Mouse (Mus musculus): ENCODE data around the gene Rhox13. TPM values are rescaled to one million over a fixed set of nuclear protein-coding genes. Genes with fewer than 3 reads are reported as not detected.

Rhox13 gene
- total RNA-seq (2021): not detected
- long read RNA-seq, experiment 1: 0 reads
- long read RNA-seq, experiment 2: 0 reads

GRCm38 (mm10) chrX:38120982-38121381 lies at the start of gene Rhox13:
Rhox13 (plus strand) TSS chrX:38121219.
- no peak for DNase-seq (ENCODE audit: low spot score in 2 of 2)

- DNase-seq (ENCODE audit: low spot score in 2 of 2): peak; percentile 12 to 28
These were observed 36.8 kb upstream of the Rhox13 start for GRCm38 (mm10) chrX:38084226-38084625.

GRCm38 (mm10) chrX:38085041-38085440 lies 36.0 kb upstream of the Rhox13 start, which contains the start of gene Rhox11:
Rhox11 (minus strand) TSS chrX:38085141.
- DNase-seq (ENCODE audit: low spot score in 2 of 2): no peak

- no peak for DNase-seq (ENCODE audit: low spot score in 2 of 2)
These were observed 10.2 kb upstream of the Rhox13 start, which contains the start of gene Rhox12 for GRCm38 (mm10) chrX:38110807-38111206. Rhox12 (minus strand) TSS chrX:38110907.

GRCm38 (mm10) chrX:38121478-38121877 lies 459 bp downstream of the Rhox13 start:
- DNase-seq (ENCODE audit: low spot score in 2 of 2): no peak

- DNase-seq (ENCODE audit: low spot score in 2 of 2): no peak
These were observed 38.1 kb downstream of the Rhox13 start for GRCm38 (mm10) chrX:38159097-38159496.

- DNase-seq (ENCODE audit: low spot score in 2 of 2): no peak
These were observed 44.3 kb downstream of the Rhox13 start for GRCm38 (mm10) chrX:38165315-38165714.

GRCm38 (mm10) chrX:38166064-38166463 lies 45.0 kb downstream of the Rhox13 start:
- DNase-seq (ENCODE audit: low spot score in 2 of 2): no peak

GRCm38 (mm10) chrX:38166592-38166991 lies 45.6 kb downstream of the Rhox13 start:
- no peak for DNase-seq (ENCODE audit: low spot score in 2 of 2)

Other genes starting within 250 kb of the Rhox13 start
- not detected for gene Rhox8, start 242.3 kb upstream of the Rhox13 start, total RNA-seq (2021)
- gene Rhox7b, start 224.0 kb upstream of the Rhox13 start, total RNA-seq (2021): not detected
- not detected for gene Rhox9, start 219.4 kb upstream of the Rhox13 start, total RNA-seq (2021)
- not detected for gene Btg1-ps1, start 102.4 kb upstream of the Rhox13 start, total RNA-seq (2021)
- gene Btg1-ps2, start 78.1 kb upstream of the Rhox13 start, total RNA-seq (2021): not detected
- not detected for gene Rhox10, start 54.7 kb upstream of the Rhox13 start, total RNA-seq (2021)
- not detected for gene Rhox11, start 36.1 kb upstream of the Rhox13 start, total RNA-seq (2021)
- gene Rhox12, start 10.3 kb upstream of the Rhox13 start, total RNA-seq (2021): not detected
- 10 to 100 TPM; 21.6 to 22.8 TPM for gene Zbtb33, start 68.6 kb downstream of the Rhox13 start, total RNA-seq (2021)
- gene Tmem255a, start 131.2 kb downstream of the Rhox13 start, total RNA-seq (2021): 10 to 100 TPM; 15.5 to 18.8 TPM
- gene Atp1b4, start 195.0 kb downstream of the Rhox13 start, total RNA-seq (2021): not detected